Mouse (Mus musculus) gastrocnemius, adult 8-10 months (tissue): ENCODE results near the gene Creb1. TPM values are rescaled to one million over a fixed set of nuclear protein-coding genes. Genes with fewer than 3 reads are reported as not detected.
"Not testable (repeated sequence)": the region's sequence is repeated elsewhere in the genome, so short reads cannot be mapped to it uniquely, and the experiment has no call there.

ENCODE experiments used
- DNase-seq, 2 experiments: peaks; one replicate each; pipeline ENCODE4 v3.0.0; 2022; ENCODE audit warnings: low spot score in 2 of 2
- total RNA-seq, 4 experiments: library from RNA; stranded (reverse); gene quantifications; 2 replicates each; pipeline ENCODE4 v1.2.4; 2022

The Creb1 gene
- total RNA-seq, 4 experiments from 2014 or later: 15.1 to 19.7 (median 17.5) TPM

- peak; percentile 83 to 90 for DNase-seq
Measured at GRCm38 (mm10) chr1:64616881-64617714, 84.7 kb downstream of the Creb1 start, which contains the start of gene Mettl21a. Gene Mettl21a, minus strand, starts transcription at chr1:64617242.

- peak; percentile 76 to 81 for DNase-seq
Measured at GRCm38 (mm10) chr1:64617715-64617984, 85.2 kb downstream of the Creb1 start.

GRCm38 (mm10) chr1:64618226-64618625 lies 85.8 kb downstream of the Creb1 start:
- DNase-seq: no peak

DNA sequence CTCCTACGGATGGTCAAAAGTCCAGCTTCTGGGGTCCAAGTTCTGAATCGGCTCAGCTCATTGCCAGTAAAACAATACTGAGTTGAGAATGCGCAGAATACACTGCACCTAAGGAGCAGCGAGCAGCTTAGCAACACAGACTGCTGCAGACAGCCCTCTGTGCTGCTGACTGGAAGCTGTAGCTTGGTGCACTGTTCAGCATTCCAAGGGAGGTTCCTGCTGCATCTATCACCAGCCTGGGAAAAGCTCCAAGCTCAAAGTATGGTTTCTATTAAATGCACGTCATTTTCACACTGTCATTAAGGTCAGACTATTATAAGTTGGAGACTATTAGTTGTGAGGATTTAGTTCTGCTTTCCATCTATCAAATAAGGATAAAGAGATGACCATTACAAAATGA lies 88.7 kb downstream of the Creb1 start:
- DNase-seq: no peak

- DNase-seq: no peak
Measured at GRCm38 (mm10) chr1:64623558-64624435, 91.4 kb downstream of the Creb1 start.

- no peak for DNase-seq
Measured at GRCm38 (mm10) chr1:64625214-64625613, 92.8 kb downstream of the Creb1 start.

- DNase-seq: no peak
Measured at GRCm38 (mm10) chr1:64631526-64631925, 99.1 kb downstream of the Creb1 start.

GRCm38 (mm10) chr1:64633237-64633636 lies 100.8 kb downstream of the Creb1 start:
- no peak for DNase-seq

DNA sequence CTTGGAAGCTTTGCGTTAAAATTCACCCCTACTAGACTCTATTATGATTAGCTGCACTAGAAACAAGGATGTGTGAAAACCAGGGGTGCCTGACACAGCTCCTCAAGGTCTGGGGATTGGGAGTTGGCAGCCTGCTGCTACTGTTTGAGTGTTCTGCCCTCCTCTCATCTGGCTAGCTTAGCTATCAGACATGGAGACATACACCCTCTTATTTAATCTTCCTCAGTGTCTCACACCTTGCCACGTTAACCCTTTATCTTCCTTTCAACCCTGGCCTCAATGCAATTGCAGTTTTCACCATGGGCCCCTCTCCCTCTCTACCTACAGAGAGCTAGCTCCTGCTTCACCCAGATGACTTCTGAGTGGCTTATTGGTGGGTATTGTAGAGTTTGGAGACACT lies 103.2 kb downstream of the Creb1 start:
- DNase-seq: no peak

GRCm38 (mm10) chr1:64639279-64639678 lies 106.8 kb downstream of the Creb1 start:
- no peak for DNase-seq

DNA sequence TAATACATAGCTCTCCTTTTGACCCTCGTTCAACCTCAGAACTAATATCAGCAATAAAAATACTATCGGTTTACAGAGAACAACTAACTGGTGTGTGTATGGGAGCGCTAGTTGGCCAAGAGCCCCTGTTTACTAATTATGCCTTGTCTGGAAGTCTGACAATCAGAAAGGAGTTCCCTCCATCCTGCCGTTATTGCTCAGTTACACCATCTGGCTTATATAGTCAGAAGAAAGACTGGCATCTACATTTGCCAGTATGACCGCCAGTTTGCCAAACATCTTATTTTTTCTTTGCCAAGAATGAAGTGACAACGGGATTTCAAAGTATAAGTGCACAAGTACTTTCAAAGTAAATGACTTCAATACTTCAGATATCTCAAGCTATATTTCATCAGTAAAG lies 108.6 kb downstream of the Creb1 start:
- no peak for DNase-seq

- not testable (repeated sequence) for DNase-seq
Measured at GRCm38 (mm10) chr1:64642541-64642940, 110.1 kb downstream of the Creb1 start.

DNA sequence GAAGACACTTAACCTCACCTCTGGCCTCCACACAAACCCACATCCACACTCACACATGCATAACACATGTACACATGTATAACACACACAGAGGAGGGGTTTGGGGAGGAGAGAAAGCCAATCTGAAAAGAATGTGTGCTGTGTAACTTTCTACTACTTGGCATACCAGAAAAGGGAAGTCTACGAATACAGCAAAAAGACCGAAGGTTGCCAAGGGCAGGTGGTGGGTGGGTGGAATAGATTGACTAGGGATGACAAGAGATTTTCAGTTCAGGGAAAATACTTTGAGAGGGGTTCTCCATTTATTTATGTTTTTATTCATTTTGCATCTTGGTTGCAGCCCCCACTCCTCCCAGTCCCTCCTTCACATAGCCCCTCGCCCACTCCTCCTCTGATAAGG lies 112.1 kb downstream of the Creb1 start:
- DNase-seq: no peak

DNA sequence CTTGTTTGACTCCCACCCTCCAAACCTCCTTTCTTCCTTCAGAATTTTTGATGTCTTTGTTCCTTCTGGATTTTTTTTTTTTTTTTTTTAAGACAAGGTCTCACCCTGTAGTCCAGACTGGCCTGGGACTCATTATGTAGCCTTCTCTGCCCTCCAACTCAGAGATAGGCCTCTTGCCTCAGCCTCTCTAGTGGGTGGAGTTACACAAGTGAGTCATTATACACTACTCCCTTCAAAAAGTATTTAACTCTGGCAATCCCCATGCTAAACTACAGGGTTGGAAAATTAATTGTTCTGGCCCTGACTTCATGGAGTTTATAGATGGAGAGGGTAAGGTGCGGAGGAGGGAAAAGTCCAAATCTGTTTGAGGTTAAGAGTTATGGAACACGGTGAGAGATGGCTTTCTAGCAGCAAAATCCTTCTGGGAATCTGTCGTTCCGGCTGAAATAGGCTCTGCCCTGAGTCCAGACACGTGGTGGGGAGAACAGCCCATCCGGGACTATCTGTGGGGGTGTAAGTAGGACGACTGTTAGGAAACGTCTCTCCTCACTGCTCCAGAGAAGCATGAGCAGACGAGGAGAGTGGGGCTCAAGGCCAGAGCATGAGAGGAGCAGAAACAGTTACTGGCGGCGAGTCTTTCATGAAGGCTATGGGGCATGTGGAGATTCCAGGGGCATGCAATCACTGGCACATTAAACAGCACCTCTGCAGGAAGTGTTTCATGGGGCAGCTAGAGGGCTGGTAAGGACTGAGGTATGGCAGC lies 117.1 kb downstream of the Creb1 start:
- no peak for DNase-seq

DNA sequence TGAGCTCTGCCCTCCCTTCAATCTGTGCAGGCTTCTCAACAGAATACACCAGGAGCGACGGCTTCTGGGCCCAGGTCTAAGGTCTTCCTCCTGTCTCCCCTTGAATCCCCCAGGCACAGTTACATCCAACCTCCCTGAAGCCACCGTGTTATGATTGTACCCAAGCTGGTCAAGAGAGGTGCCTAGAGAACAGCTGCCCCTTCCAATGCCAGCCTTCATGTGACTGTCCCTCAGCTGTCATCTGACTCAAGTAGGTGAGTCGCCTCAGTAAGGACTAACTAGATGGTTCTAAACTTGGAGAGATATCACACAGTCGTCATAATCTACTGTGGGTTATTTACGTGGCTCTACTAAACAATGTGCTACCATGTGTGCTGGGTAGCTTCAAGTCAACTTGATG lies 121.3 kb downstream of the Creb1 start:
- DNase-seq: no peak

Other genes with a start within 250 kb of the Creb1 start
- 10 to 100 TPM in 2 of 4 experiments, 1 to 10 TPM in 2; 8.0 to 14.6 (median 10.0) TPM for gene Mettl21a, start 84.6 kb downstream of the Creb1 start, total RNA-seq
- gene Ccnyl1, start 157.8 kb downstream of the Creb1 start, total RNA-seq: 10 to 100 TPM; 17.3 to 28.6 (median 22.4) TPM
- gene Fzd5, start 205.1 kb downstream of the Creb1 start, total RNA-seq: 1 to 10 TPM; 1.2 to 2.0 (median 1.8) TPM